Mouse (Mus musculus) MEL (cell line): Measurements from ENCODE around the gene Tkfc.

Source experiments
- CHD1 ChIP-seq: IDR thresholded peaks from 2 replicates; pipeline ENCODE4 v1.6.1; 2012; ENCODE audit warnings: low read depth, mild to moderate bottlenecking, inconsistent platforms, low read length, improper control_type of control experiment
- CTCF ChIP-seq, 3 experiments: IDR thresholded peaks in 2 of 3; conservative IDR thresholded peaks in 1 of 3; 2 replicates each; pipeline ENCODE4 v1.5.1; 2011 to 2012; ENCODE audit warnings: low read length in 3 of 3, low read depth in 2 of 3, mild to moderate bottlenecking in 2 of 3, improper control_type of control experiment in 1 of 3, inconsistent platforms in 1 of 3, mixed read lengths in 1 of 3, moderate library complexity in 1 of 3; ENCODE audit not compliant: control insufficient read depth in 1 of 3, insufficient read depth in 1 of 3, poor library complexity in 1 of 3, severe bottlenecking in 1 of 3
- ETS1 ChIP-seq: IDR thresholded peaks from 2 replicates; pipeline ENCODE4 v1.6.1; 2012; ENCODE audit warnings: low read depth, mild to moderate bottlenecking, inconsistent platforms, low read length, improper control_type of control experiment, moderate library complexity
- GABPA ChIP-seq: IDR thresholded peaks from 2 replicates; pipeline ENCODE4 v1.6.1; 2012; ENCODE audit warnings: low read depth, mild to moderate bottlenecking, inconsistent platforms, low read length, improper control_type of control experiment, moderate library complexity
- GATA1 ChIP-seq: IDR thresholded peaks from 2 replicates; pipeline ENCODE4 v1.6.1; 2011; ENCODE audit warnings: low read depth, low read length, improper control_type of control experiment
- JUND ChIP-seq: IDR thresholded peaks from 2 replicates; pipeline ENCODE4 v1.6.1; 2011; ENCODE audit warnings: low read depth, mild to moderate bottlenecking, improper control_type of control experiment, low read length
- MAFK ChIP-seq: IDR thresholded peaks from 2 replicates; pipeline ENCODE4 v1.6.1; 2011; ENCODE audit warnings: low read depth, mild to moderate bottlenecking, low read length, improper control_type of control experiment, borderline replicate concordance
- MAX ChIP-seq: IDR thresholded peaks from 2 replicates; pipeline ENCODE4 v1.6.1; 2011; ENCODE audit warnings: low read length, improper control_type of control experiment
- MEF2A ChIP-seq: IDR thresholded peaks from 2 replicates; pipeline ENCODE4 v1.6.1; 2014; ENCODE audit warnings: low read depth, mild to moderate bottlenecking, inconsistent platforms, low read length, improper control_type of control experiment; ENCODE audit not compliant: poor library complexity, insufficient replicate concordance, severe bottlenecking; ENCODE audit errors: extremely low read depth
- POLR2A ChIP-seq, 2 experiments: IDR thresholded peaks; 2 replicates each; pipeline ENCODE4 v1.6.1; 2011 to 2012; ENCODE audit warnings: low read length in 2 of 2, mild to moderate bottlenecking in 2 of 2, control low read depth in 1 of 2, improper control_type of control experiment in 1 of 2, low read depth in 1 of 2, moderate library complexity in 1 of 2; ENCODE audit not compliant: control insufficient read depth in 1 of 2, insufficient read depth in 1 of 2, poor library complexity in 1 of 2
- TBP ChIP-seq: IDR thresholded peaks from 2 replicates; pipeline ENCODE4 v1.8.0; 2011; ENCODE audit warnings: low read depth, low read length, improper control_type of control experiment
- USF1 ChIP-seq: IDR thresholded peaks from 2 replicates; pipeline ENCODE4 v1.6.1; 2014; ENCODE audit warnings: low read depth, mild to moderate bottlenecking, inconsistent platforms, low read length, improper control_type of control experiment, moderate library complexity
- ZMIZ1 ChIP-seq: IDR thresholded peaks from 2 replicates; pipeline ENCODE4 v1.6.1; 2012; ENCODE audit warnings: low read depth, mild to moderate bottlenecking, inconsistent platforms, low read length, improper control_type of control experiment, moderate library complexity
- ZNF384 ChIP-seq: IDR thresholded peaks from 2 replicates; pipeline ENCODE4 v1.6.1; 2012; ENCODE audit warnings: low read depth, mild to moderate bottlenecking, inconsistent platforms, low read length, improper control_type of control experiment

- TF ChIP-seq CTCF (IDR thresholded peaks at IDR 0.05 in 2 of 3, conservative IDR thresholded peaks at IDR 0.05 in 1 of 3; ENCODE audit: control insufficient read depth in 1 of 3, insufficient read depth in 1 of 3, low read depth in 2 of 3, low read length in 3 of 3, poor library complexity in 1 of 3, severe bottlenecking in 1 of 3) (no peak), GABPA (no peak), GATA1 (no peak), POLR2A (IDR thresholded peaks at IDR 0.05; ENCODE audit: control insufficient read depth in 1 of 2, insufficient read depth in 1 of 2, low read depth in 1 of 2, low read length in 2 of 2, poor library complexity in 1 of 2) (no peak), ETS1 (no peak), MAFK (no peak), CHD1 (no peak), ZMIZ1 (no peak), ZNF384 (no peak), TBP (no peak), USF1 (no peak), MAX (no peak), MEF2A (no peak), JUND (no peak)
Observed at GRCm38 (mm10) chr19:10564278-10564677, 41.2 kb downstream of the Tkfc start.
